Mouse (Mus musculus): ENCODE measurements around the gene Apol7e.
"Not testable (repeated sequence)": the region's sequence is repeated elsewhere in the genome, so short reads cannot be mapped to it uniquely, and the experiment has no call there.

Apol7e gene

GRCm38 (mm10) chr15:77698656-77699055 lies at the start of gene Apol7e:
TSS of gene Apol7e (plus strand) at chr15:77698857.
- DNase-seq (ENCODE audit: low spot score) = not testable (repeated sequence)

- not testable (repeated sequence) for DNase-seq (ENCODE audit: low spot score)
These were observed 47.5 kb upstream of the Apol7e start for GRCm38 (mm10) chr15:77651143-77651542.

DNA sequence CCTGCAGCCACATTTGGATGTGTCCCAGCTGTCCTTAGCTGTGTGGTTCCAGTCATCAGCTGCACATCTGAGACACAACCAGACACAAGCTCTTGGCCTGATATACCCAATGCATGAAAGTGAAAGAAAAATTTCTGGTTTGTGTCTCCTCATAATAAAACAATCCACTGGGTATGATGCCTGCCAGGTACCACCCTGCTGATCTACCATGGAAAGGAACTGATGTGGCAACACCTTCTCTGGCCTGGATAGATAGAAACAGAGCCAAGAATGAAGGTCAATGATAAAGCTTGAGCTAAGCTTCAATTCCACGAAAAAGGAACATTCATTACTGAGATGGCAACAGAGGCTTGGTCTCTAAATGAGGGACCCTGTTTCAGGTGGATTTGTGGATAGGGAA lies 38.9 kb upstream of the Apol7e start:
- DNase-seq (ENCODE audit: low spot score) = not testable (repeated sequence)

GRCm38 (mm10) chr15:77661841-77662240 lies 36.8 kb upstream of the Apol7e start:
- DNase-seq (ENCODE audit: low spot score) = not testable (repeated sequence)

- DNase-seq (ENCODE audit: low spot score) = not testable (repeated sequence)
These were observed 24.6 kb upstream of the Apol7e start for GRCm38 (mm10) chr15:77674081-77674480.

DNA sequence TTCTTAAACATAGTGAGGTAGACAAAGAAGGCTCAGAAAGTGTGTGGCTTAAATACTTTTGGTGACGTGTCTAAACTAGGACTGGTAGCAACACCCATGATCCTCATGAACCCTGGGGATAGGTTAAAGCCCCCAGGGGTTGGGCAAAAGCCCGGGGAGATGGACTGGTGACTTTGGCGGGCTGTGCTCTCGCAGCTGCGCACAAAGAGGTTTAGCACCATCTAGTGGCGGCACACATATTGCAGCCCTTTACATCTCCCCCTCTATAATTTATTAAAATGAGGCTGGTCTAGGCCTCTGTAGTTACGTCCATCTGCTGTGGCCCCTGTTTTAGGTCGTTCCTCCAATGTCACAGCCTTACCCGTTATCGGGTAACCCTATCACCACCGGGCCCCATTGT lies 14.7 kb upstream of the Apol7e start:
- not testable (repeated sequence) for DNase-seq (ENCODE audit: low spot score)

GRCm38 (mm10) chr15:77691532-77692311 lies 6.9 kb upstream of the Apol7e start:
- DNase-seq (ENCODE audit: low spot score) = not testable (repeated sequence)

DNA sequence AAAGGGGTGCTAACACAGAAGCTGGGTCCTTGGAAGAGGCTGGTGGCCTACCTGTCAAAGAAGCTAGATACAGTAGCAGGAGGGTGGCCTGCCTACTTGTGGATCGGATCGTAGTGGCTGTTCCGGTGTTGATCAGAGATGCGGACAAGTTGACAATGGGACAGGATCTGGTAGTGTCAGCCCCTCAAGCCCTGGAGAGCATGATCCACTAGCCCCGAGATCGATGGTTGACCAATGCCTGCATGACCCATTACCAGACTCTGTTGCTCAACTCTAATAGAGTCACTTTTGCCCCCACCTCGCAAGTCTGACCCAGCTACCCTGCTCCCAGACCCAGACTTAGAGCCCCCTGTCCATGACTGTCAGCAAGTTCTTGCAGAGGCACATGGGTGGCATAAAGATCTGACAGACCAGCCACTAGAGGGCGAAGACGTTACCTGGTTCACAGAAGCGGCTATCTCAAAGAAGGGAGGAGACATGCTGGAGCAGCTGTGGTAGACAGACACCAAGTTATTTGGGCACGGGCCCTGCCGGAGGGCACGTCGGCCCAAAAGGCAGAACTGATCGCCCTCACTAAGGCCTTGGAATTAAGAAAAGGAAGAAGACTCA lies 3.9 kb upstream of the Apol7e start:
- not testable (repeated sequence) for DNase-seq (ENCODE audit: low spot score)

GRCm38 (mm10) chr15:77705306-77705705 lies 6.6 kb downstream of the Apol7e start:
- not testable (repeated sequence) for DNase-seq (ENCODE audit: low spot score)

GRCm38 (mm10) chr15:77708936-77709335 lies 10.3 kb downstream of the Apol7e start:
- not testable (repeated sequence) for DNase-seq (ENCODE audit: low spot score)

- not testable (repeated sequence) for DNase-seq (ENCODE audit: low spot score)
These were observed 19.6 kb downstream of the Apol7e start for GRCm38 (mm10) chr15:77718240-77718639.

DNA sequence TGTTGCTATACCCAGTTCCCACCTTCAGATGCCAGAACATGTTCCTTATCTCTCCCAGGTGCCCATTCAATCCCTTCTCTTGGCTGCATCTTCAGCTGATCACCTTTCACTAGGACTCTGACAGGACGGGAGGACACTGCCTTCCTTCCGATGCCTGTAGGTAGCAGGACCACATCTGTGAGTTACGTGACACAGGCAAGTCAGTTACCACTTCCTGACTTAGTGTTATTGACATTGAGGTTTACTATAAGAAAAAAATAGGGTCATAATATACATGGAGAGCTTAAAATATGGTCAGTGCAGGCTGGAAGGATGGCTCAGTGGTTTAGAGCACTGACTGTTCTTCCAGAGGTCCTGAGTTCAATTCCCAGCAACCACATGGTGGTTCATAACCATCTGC lies 22.9 kb downstream of the Apol7e start:
- not testable (repeated sequence) for DNase-seq (ENCODE audit: low spot score)

DNA sequence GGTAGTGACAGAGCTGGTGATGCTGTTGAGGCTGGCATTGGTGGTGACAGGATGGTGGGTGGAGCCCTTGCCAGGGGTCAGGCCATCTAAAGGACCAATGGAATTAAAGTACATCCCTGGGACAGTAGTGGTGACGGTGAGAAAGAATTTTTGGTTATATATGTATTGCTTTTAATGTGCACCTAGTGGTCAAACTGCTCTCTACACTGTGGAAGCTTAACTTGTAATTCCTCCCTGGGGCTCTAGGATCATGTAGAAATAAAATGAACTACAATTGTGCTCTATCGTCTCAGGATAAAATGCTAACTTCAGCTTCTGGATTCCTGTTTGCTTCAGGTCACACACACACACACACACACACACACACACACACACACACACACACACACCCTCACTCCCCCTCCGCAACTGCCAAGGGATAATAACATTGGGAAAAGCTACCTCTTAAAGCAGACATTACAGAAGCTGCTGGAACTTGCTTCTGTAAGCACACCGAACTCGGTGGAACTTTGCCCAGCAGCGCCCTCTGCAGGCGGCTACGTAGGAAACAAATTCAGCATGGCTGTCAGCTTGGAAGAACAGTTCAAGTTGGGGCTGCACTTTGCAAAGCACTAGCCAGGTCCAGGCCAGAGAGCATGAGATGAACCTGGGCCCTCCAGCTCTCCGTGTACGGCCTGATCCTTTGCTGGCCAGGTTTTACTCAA lies 25.7 kb downstream of the Apol7e start:
- DNase-seq (ENCODE audit: low spot score) = not testable (repeated sequence)

- DNase-seq (ENCODE audit: low spot score) = not testable (repeated sequence)
These were observed 26.9 kb downstream of the Apol7e start for GRCm38 (mm10) chr15:77725393-77726020.

GRCm38 (mm10) chr15:77727139-77727538 lies 28.5 kb downstream of the Apol7e start:
- DNase-seq (ENCODE audit: low spot score) = not testable (repeated sequence)

- not testable (repeated sequence) for DNase-seq (ENCODE audit: low spot score)
These were observed 29.1 kb downstream of the Apol7e start for GRCm38 (mm10) chr15:77727745-77728144.

DNA sequence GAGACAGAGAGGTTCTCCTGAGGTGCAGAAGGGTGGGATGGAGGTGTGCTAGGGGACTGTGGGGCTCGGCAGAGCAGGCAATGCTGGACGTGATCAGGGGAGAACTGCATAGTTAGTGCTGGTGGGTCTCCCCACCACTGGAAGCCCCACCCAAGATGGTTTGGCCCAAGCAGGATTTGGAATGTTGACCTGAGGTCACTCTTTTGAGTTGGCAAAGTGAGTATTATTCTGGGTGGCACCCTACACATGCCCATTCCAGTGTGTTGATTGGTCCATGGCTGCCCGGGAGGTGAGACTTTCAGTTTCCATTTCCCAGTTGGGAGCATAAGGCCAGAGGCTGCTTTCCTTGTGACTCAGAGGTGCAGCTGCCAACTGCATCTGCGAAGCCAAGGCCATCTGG lies 30.1 kb downstream of the Apol7e start, which contains the start of gene Apol9b:
TSS of gene Apol9b (plus strand) at position 301 of the 400 bp plus-strand sequence.
- not testable (repeated sequence) for DNase-seq (ENCODE audit: low spot score)

DNA sequence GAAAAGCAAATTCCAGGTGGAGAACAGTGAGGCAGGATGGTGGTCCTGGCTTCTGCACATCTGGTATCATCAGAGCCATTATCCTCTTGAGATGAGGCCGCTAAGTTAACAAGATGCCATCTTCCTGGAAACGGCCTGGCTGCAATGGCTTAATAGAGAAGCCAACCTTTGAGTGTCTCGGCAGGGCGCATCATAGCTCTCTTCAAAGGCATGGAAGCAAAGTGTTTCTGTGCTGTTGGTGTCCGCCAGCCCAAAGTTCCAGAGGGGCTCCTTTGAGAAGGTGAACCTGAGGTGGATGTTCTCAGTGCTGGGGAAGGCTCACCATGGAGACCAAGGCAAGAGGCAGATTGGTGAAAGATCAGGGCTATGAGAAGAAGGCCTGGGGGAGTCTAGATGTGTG lies 32.9 kb downstream of the Apol7e start:
- DNase-seq (ENCODE audit: low spot score) = no peak

GRCm38 (mm10) chr15:77732851-77733250 lies 34.2 kb downstream of the Apol7e start:
- not testable (repeated sequence) for DNase-seq (ENCODE audit: low spot score)

- not testable (repeated sequence) for DNase-seq (ENCODE audit: low spot score)
These were observed 34.7 kb downstream of the Apol7e start for GRCm38 (mm10) chr15:77733380-77733779.

DNA sequence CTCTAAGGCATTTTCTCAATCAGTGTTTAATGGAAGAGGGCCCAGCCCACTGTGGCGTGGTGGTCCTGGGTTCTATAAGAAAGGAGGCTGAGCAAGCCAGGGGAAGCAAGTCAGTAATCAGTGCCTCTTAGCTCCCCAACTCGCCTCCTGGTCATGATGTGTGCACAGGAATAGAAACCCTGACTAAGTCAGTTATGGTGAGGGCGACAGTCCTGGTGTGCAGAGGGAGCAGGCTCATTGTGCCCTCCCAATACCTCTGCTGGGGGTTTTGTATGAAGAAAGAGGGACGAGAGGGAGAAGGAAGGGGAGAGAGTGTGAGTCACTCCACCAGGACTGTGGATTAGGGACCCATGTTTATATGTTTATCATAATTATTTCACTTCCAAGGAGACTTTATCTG lies 35.2 kb downstream of the Apol7e start:
- DNase-seq (ENCODE audit: low spot score) = not testable (repeated sequence)

All from c-Kit-positive CD71-positive TER-119-positive erythroid progenitor cells, embryonic 14.5 days (primary cell).